Mouse (Mus musculus): Measurements from ENCODE around the gene Vmn1r135.
"Not testable (repeated sequence)": the region's sequence is repeated elsewhere in the genome, so short reads cannot be mapped to it uniquely, and the experiment has no call there.

Gene Vmn1r135

DNA sequence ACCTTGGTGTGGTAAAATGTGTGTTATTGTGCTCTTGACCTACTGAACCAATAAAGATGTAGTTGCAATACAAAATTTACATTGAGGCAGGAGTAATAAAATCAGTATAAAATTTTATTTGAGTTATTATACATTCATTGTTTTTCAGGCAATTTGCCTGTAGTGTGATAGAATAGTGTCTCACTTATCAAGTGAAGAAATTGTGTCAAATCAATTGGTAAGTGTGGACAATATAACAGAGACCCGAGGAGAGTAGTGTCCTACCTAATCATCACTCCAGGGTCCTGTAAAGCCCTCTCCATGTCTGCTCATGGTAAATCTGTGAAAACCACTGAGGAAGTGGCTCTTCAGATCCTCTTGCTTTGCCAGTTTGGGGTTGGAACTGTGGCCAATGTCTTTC lies at the start of gene Vmn1r135:
Gene Vmn1r135 (plus strand): TSS at position 301 of the 400 bp plus-strand sequence.
- CTCF ChIA-PET, result not testable (repeated sequence)

DNA sequence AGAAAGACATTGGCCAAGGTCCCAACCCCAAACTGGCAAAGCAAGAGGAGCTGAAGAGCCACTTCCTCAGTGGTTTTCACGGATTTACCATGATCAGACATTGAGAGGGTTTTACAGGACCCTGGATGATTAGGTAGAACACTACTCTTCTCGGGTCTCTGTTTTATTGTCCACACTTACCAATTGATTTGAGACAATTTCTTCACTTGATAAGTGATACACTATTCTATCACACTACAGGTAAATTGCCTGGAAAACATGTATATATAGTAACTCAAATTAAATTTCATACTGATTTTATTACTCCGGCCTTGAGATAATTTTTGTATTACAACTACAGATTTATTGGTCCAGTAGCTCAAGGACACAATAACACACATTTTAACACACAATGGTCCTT lies 35.5 kb upstream of the Vmn1r135 start, which contains the start of gene Gm4177:
Gene Gm4177 (minus strand): TSS at position 101 of the 400 bp plus-strand sequence.
- CTCF ChIA-PET, result not testable (repeated sequence)

DNA sequence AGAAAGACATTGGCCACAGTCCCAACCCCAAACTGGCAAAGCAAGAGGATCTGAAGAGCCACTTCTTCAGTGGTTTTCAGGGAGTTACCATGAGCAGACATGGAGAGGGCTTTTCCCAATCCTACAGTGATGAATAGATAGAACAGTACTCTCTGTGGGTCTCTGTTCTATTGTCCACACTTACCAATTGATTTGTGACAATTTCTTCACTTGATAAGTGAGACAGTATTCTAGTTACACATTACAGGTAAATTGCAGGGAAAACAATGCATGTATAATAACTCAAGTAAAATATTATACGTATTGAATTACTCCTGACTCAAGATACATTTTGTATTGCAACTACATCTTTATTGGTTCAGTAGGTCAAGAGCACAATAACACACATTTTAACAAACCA lies 12.0 kb downstream of the Vmn1r135 start, which contains the start of gene Gm5725:
Gene Gm5725 (minus strand): TSS at position 101 of the 400 bp plus-strand sequence.
- CTCF ChIA-PET, result not testable (repeated sequence)

Data from spleen, embryonic (tissue).